8 mouse cellular contexts compared by ENCODE assay signal in the genomic region with DNA sequence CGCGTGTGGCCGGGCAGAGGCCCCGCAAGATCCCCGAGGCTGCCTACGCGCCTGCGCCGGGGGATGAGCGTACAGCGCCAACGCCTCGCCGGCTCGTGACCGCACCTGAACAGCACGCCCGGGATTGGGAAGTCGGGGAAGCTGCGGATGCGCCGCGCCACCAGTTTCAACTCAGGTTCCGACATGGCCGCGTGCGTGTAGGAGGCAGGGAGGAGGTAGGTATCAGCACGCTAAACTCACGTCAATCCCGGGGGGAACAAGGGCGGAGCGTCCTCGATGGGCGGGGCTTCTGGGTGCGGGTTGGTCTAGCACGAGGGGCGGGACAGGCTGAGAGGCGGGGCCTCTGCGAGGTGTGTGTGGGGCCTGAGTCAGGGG. TPM values are rescaled to one million over a fixed set of nuclear protein-coding genes. Genes with fewer than 3 reads are reported as not detected.
A peak's percentile ranks its signal among the peaks of the same experiment; 100 is the strongest.
DNase-seq lines count a peak whose midpoint lies in the region; ATAC-seq and TF ChIP-seq lines count a peak whose summit lies in the region.

A gene (minus strand): TSS at position 262 of the 375 bp plus-strand sequence.

- peak; percentile 92 to 93 for DNase-seq in gastrocnemius, adult 8-10 months (ENCODE audit: low spot score in 2 of 2)
- DNase-seq in hindlimb bud, embryonic 11.5 days (ENCODE audit: extremely low spot score, low read depth, low spot score), result peak; percentile 69
- DNase-seq in left cerebral cortex, adult 8-10 months (ENCODE audit: low spot score in 2 of 2), result peak; percentile 84 to 94
- peak; percentile 95 to 96 for DNase-seq in right cerebral cortex, postnatal 10 days (ENCODE audit: low spot score in 2 of 2)
- DNase-seq in urinary bladder, postnatal 25 days (ENCODE audit: low spot score), result peak; percentile 97

- peak; percentile 85; the same call in 1 of the 2 replicates for TF ChIP-seq POLR2A in cortical plate, adult 2 months (IDR thresholded peaks at IDR 0.05; ENCODE audit: extremely low read depth, insufficient read depth, low read length)

- no peaks in the 10 kb centered on the region for H3K4me1 ChIP-seq in cortical plate, adult 2 months (ENCODE audit: control insufficient read depth, insufficient read depth, low read length)
- peaks cover 61% of the 10 kb centered on the region for H3K4me1 ChIP-seq in megakaryocyte, embryonic 14.5 days

- no peak within 1 kb of the TSS for H3K27ac ChIP-seq in cortical plate, adult 2 months (ENCODE audit: insufficient read depth, low read length)

- peak; percentile 98 for ATAC-seq in activated CD4-positive, CD25-positive, alpha-beta regulatory T cell, adult 4 months

- no peaks in the 10 kb centered on the region for H3K9me3 ChIP-seq in megakaryocyte, embryonic 14.5 days

- H3K4me3 ChIP-seq in cortical plate, adult 2 months (ENCODE audit: insufficient read depth, low read length), result peak within 1 kb of the TSS; percentile 82
- peak within 1 kb of the TSS; percentile 98 for H3K4me3 ChIP-seq in megakaryocyte, embryonic 14.5 days (replicated peaks)

- no peak for TF ChIP-seq CTCF in cortical plate, adult 2 months (IDR thresholded peaks at IDR 0.05; ENCODE audit: extremely low read depth, insufficient read depth, low read length)

- peaks cover 61% of the 10 kb centered on the region for H3K36me3 ChIP-seq in megakaryocyte, embryonic 14.5 days (replicated peaks; ENCODE audit: low read length)

- peaks cover 6% of the 10 kb centered on the region for H3K27me3 ChIP-seq in megakaryocyte, embryonic 14.5 days (replicated peaks)

RNA-seq across cellular contexts. Expression of the gene that starts here (rescaled TPM):
- polyA plus RNA-seq in activated CD4-positive, CD25-positive, alpha-beta regulatory T cell, adult 4 months (2017; shearing (Covaris generic)), result 100 to 1,000 TPM; 168 to 203 TPM
- 60.1 and 61.0 TPM in 2 replicates for polyA plus RNA-seq in cortical plate, adult 2 months (2012; rRNA removed)
- 10 to 100 TPM; 42.7 to 49.4 (median 45.2) TPM for total RNA-seq in gastrocnemius, adult 8-10 months (2022)
- total RNA-seq in left cerebral cortex, adult 8-10 months (2022), result 10 to 100 TPM; 52.8 to 60.2 (median 57.6) TPM
- 257 and 338 TPM in 2 replicates for polyA plus RNA-seq in megakaryocyte, embryonic 14.5 days (2012; ENCODE audit: insufficient read depth, low replicate concordance)
